Mouse (Mus musculus) intestine, postnatal 0 days (tissue): ENCODE data around the gene Eif3j1. TPM values are rescaled to one million over a fixed set of nuclear protein-coding genes. Genes with fewer than 3 reads are reported as not detected.
"Not testable (repeated sequence)": the region's sequence is repeated elsewhere in the genome, so short reads cannot be mapped to it uniquely, and the experiment has no call there.

Source experiments
- ATAC-seq: fragments of 200-750 bp; cut with Nextera tagmentation; 2 replicates; pipeline ENCODE4 v1.8.0; 2017; ENCODE audit warnings: mild to moderate bottlenecking, moderate TSS enrichment, moderate library complexity
- H3K27ac ChIP-seq: fragments of 300-500 bp; sonication (generic); 2 replicates; pipeline ENCODE4 v1.5.1; 2014; ENCODE audit warnings: mild to moderate bottlenecking, low read depth, low read length, moderate library complexity
- H3K27me3 ChIP-seq: fragments of 300-500 bp; sonication (generic); replicated peaks from 2 replicates; pipeline ENCODE4 v1.6.1; 2014; ENCODE audit warnings: low read length, mixed read lengths; ENCODE audit not compliant: control insufficient read depth, insufficient read depth
- H3K36me3 ChIP-seq: fragments of 300-500 bp; sonication (generic); 2 replicates; pipeline ENCODE4 v1.6.1; 2014; ENCODE audit warnings: mild to moderate bottlenecking, moderate library complexity; ENCODE audit not compliant: control insufficient read depth, insufficient read depth
- H3K4me1 ChIP-seq: fragments of 300-500 bp; sonication (generic); replicated peaks from 2 replicates; pipeline ENCODE4 v1.6.1; 2014; ENCODE audit warnings: antibody characterized with exemption, low read length, mixed read lengths; ENCODE audit not compliant: control insufficient read depth, insufficient read depth
- H3K4me2 ChIP-seq: fragments of 300-500 bp; sonication (generic); replicated peaks from 2 replicates; pipeline ENCODE4 v1.6.1; 2014; ENCODE audit warnings: low read depth, mild to moderate bottlenecking, moderate library complexity
- H3K4me3 ChIP-seq: fragments of 300-500 bp; sonication (generic); 2 replicates; pipeline ENCODE4 v1.5.1; 2014; ENCODE audit warnings: low read depth, low read length
- H3K9ac ChIP-seq: fragments of 300-500 bp; sonication (generic); 2 replicates; pipeline ENCODE4 v1.6.1; 2014; ENCODE audit warnings: mild to moderate bottlenecking, low read depth, low read length
- H3K9me3 ChIP-seq: fragments of 300-500 bp; sonication (generic); 2 replicates; pipeline ENCODE4 v1.6.1; 2016; ENCODE audit warnings: mixed run types; ENCODE audit not compliant: control insufficient read depth
- CTCF ChIP-seq: sonication (generic); IDR thresholded peaks from 2 replicates; pipeline ENCODE4 v1.5.1; 2016; ENCODE audit warnings: low read depth, mild to moderate bottlenecking, control low read depth, antibody characterized with exemption, moderate library complexity
- WGBS: fragments of 180-500 bp; shearing (Covaris S2); extraction: QIAGEN DNeasy Blood & Tissue Kit; methylation state at CpG from one replicate; pipeline ENCODE4 v1.1.7; 2014; 5-methylcytosine and 5-hydroxymethylcytosine counted together
- polyA plus RNA-seq: library from polyadenylated mRNA; unstranded; fragments of >200 nt; fragmentation: Nextera tagmentation; extraction: Ambion mirVana; gene quantifications from 2 replicates; pipeline ENCODE4 v1.2.1, GENCODE M21; 2015

Gene Eif3j1
- 7.8 and 7.9 TPM in 2 replicates for polyA plus RNA-seq

- TF ChIP-seq CTCF, result no peak
- under 1% methylated on average over 43 of the region's 67 CpGs for WGBS
- no peaks in the 10 kb centered on the region for H3K27me3 ChIP-seq
- no peaks in the 10 kb centered on the region for H3K9me3 ChIP-seq
- H3K4me1 ChIP-seq, result 0 out of 2 replicates have a peak, but pooled peaks cover 6% of the 10 kb centered on the region
- peak; percentile 99 for ATAC-seq
- no peaks in the 10 kb centered on the region for H3K36me3 ChIP-seq
- peak within 1 kb of the TSS; percentile 90 for H3K27ac ChIP-seq
- peak within 1 kb of the TSS; percentile 88 for H3K9ac ChIP-seq
- H3K4me3 ChIP-seq, result peak within 1 kb of the TSS; percentile 84
- peak within 1 kb of the TSS; percentile 84 for H3K4me2 ChIP-seq
Measured at GRCm38 (mm10) chr2:122027862-122028755, at the start of gene Eif3j1. TSS of gene Eif3j1 (plus strand) at chr2:122028546.

- Histone ChIP-seq H3K4me2 (no peak overlapping the region), H3K4me1 (no peaks in the 10 kb centered on the region), H3K36me3 (peaks cover 40% of the 10 kb centered on the region), H3K9me3 (no peaks in the 10 kb centered on the region), H3K9ac (no peak overlapping the region), H3K4me3 (no peak overlapping the region), H3K27ac (no peak overlapping the region), H3K27me3 (no peaks in the 10 kb centered on the region)
- WGBS, result 85% methylated on average over 1 of the region's 1 CpGs
- peak; percentile 61 for TF ChIP-seq CTCF
- no peak for ATAC-seq
Measured at GRCm38 (mm10) chr2:121995738-121996137, 32.6 kb upstream of the Eif3j1 start.

GRCm38 (mm10) chr2:122008832-122009231 is 19.5 kb upstream of the Eif3j1 start:
- no peak overlapping the region for H3K4me3 ChIP-seq
- H3K9me3 ChIP-seq, result no peaks in the 10 kb centered on the region
- no peak for TF ChIP-seq CTCF
- no peak overlapping the region for H3K9ac ChIP-seq
- no peaks in the 10 kb centered on the region for H3K27me3 ChIP-seq
- no peaks in the 10 kb centered on the region for H3K4me1 ChIP-seq
- 93% methylated on average over 3 of the region's 3 CpGs for WGBS
- no peak overlapping the region for H3K4me2 ChIP-seq
- ATAC-seq, result no peak
- H3K36me3 ChIP-seq, result peaks cover 30% of the 10 kb centered on the region
- H3K27ac ChIP-seq, result no peak overlapping the region

GRCm38 (mm10) chr2:122011441-122011840 is 16.9 kb upstream of the Eif3j1 start:
- no peak for ATAC-seq
- Histone ChIP-seq H3K27ac (no peak overlapping the region), H3K4me2 (no peak overlapping the region), H3K4me1 (no peaks in the 10 kb centered on the region), H3K9me3 (no peaks in the 10 kb centered on the region), H3K27me3 (no peaks in the 10 kb centered on the region), H3K4me3 (no peak overlapping the region), H3K36me3 (peaks cover 30% of the 10 kb centered on the region), H3K9ac (no peak overlapping the region)
- TF ChIP-seq CTCF, result no peak
- WGBS, result 89% methylated on average over 7 of the region's 7 CpGs

GRCm38 (mm10) chr2:122018705-122019104 is 9.6 kb upstream of the Eif3j1 start:
- 33% methylated on average over 1 of the region's 1 CpGs for WGBS
- no peaks in the 10 kb centered on the region for H3K27me3 ChIP-seq
- no peak overlapping the region for H3K4me2 ChIP-seq
- no peak overlapping the region for H3K9ac ChIP-seq
- peaks cover 4% of the 10 kb centered on the region; the same call in 1 of the 2 replicates for H3K36me3 ChIP-seq
- no peak overlapping the region for H3K4me3 ChIP-seq
- no peak for TF ChIP-seq CTCF
- H3K9me3 ChIP-seq, result no peaks in the 10 kb centered on the region
- no peak for ATAC-seq
- H3K4me1 ChIP-seq, result no peaks in the 10 kb centered on the region
- H3K27ac ChIP-seq, result no peak overlapping the region

GRCm38 (mm10) chr2:122022284-122022683 is 6.1 kb upstream of the Eif3j1 start:
- H3K36me3 ChIP-seq, result no peaks in the 10 kb centered on the region
- 78% methylated on average over 2 of the region's 2 CpGs for WGBS
- H3K9ac ChIP-seq, result no peak overlapping the region
- no peak for ATAC-seq
- no peak overlapping the region for H3K27ac ChIP-seq
- H3K4me1 ChIP-seq, result no peaks in the 10 kb centered on the region
- no peaks in the 10 kb centered on the region for H3K27me3 ChIP-seq
- TF ChIP-seq CTCF, result peak; percentile 46
- no peak overlapping the region for H3K4me2 ChIP-seq
- H3K4me3 ChIP-seq, result no peak overlapping the region
- no peaks in the 10 kb centered on the region for H3K9me3 ChIP-seq

GRCm38 (mm10) chr2:122027091-122027490 is 1.3 kb upstream of the Eif3j1 start:
- ATAC-seq, H3K4me3 ChIP-seq, H3K27ac ChIP-seq, H3K4me1 ChIP-seq, H3K9ac ChIP-seq, H3K27me3 ChIP-seq, H3K36me3 ChIP-seq, H3K9me3 ChIP-seq: not testable (repeated sequence)
- peak overlapping the region; percentile 84; the same call in 1 of the 2 replicates for H3K4me2 ChIP-seq
- 90% methylated on average over 10 of the region's 10 CpGs for WGBS
